Mouse (Mus musculus) neural tube, postnatal 0 days (tissue): ENCODE results near the gene Rps8. TPM values are rescaled to one million over a fixed set of nuclear protein-coding genes. Genes with fewer than 3 reads are reported as not detected.

ENCODE experiments used
- microRNA-seq: library from miRNA; unstranded; fragments of <30 nt; microRNA quantifications from one replicate; pipeline ENCODE4, GENCODE M21; 2016
- polyA plus RNA-seq: library from polyadenylated mRNA; unstranded; fragments of >200 nt; fragmentation: Nextera tagmentation; extraction: Ambion mirVana; gene quantifications from 2 replicates; pipeline ENCODE4 v1.2.1, GENCODE M21; 2015

Gene Rps8
- polyA plus RNA-seq = 492 and 499 TPM in 2 replicates

DNA sequence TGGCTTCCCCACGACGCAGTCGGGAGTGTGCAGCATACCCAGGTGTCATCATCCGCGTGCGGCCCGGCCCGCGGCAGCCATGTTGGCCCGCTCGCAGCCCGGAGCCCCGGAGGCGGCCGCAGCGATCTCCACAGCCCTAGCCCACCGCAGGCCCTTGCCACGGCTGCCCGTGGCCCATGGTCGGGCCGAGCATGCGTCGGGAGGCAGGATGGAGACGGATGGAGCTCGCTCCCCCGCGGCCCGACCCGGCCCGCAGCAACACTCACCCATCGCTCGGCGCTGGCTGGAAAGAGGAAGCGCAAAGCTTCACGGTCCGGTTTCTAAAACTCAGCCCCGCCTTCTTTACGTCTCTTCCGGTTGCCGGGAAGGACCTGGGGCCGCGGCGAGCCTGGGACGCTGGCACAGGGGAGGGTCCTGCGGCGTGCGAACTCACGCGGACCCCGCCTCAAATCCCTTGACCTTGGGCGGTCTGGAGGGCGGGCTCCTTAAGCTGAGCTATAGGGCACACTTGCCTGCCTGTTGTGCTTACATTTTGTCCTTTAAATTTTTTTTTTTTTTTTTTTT, at the start of gene Rps8:
Gene Rps8 (minus strand): TSS at position 452 of the 564 bp plus-strand sequence.

DNA sequence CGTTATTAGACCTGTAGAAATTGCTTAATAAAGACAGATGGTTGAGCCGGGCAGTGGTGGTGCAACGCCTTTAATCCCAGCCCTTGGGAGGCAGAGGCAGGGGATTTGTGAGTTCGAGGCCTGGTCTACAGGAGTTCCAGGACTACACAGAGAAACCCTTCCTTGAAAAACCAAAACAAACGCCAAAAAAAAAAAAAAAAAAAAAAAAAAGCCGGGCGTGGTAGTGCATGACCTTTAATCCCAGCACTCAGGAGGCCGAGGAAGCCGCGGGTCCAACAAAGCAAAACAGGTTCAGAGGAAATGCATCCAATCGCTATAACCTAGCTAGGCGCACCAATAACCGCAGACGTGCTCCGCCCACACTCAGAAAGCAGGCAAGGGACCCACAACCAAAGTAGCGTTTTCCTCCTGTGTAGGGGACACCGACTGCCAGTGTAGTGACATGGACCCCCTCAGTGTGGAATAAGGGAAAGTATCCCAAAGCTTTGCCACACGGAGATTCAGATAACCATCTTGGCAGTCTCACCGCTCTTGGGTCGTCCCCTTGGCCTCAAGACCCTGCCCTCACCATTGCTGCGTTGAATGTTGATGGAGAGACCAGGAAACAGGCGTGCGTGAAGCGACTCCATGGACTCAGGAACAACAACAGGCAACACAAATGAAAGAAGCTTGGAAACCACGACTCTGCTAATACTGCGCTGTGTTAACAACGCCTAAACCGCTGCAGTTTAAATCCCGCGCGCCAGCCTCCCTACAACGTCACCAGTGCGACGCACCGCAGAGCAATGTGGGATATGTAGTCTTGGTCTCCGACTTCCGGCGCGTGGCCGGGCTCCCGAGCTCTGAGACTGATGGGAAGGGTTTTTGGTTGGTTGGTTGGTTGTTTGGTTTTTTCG, 26.1 kb upstream of the Rps8 start, which contains the start of gene Kif2c:
Gene Kif2c (minus strand): TSS at position 777 of the 896 bp plus-strand sequence.

DNA sequence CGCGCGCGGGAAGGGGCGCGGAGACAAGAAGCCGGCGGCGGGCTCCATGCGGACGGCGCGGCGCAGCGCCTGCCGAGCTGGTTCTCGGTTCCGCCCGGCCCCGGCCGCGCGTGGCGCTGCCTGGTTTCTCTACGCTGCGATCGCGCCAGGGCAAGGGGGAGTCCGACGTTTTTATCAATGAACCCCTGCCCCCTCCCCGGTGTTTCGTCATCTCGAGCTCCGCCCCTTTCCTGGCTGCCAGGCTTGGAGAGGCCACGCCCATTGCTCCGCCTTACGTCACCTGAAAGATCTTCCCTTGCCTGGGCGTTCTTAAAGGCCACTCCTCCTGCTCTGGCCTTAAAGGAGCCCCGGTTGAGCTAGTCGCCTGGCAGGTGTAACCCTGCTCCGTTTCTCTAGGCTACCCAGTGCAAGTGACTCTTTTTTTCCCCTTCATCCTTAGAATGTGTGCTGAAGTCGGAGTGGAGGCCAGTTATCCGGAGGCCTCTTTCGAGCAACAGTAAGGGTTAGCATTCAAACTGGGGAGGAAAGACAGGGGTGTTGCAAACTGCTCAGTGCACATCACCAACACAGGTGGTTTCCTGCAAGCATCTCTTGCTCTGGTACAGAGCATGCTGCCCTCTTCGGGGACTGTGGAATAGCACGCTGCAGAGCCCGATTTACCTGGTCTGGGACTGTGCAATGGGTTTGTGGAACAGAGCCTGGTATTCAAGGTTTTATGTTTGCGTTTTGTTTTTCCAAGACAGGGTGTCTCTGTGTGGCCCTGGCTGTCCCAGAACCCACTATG, 22.0 kb downstream of the Rps8 start, which contains the start of gene Plk3:
Gene Plk3 (minus strand): TSS at position 147 of the 784 bp plus-strand sequence.

DNA sequence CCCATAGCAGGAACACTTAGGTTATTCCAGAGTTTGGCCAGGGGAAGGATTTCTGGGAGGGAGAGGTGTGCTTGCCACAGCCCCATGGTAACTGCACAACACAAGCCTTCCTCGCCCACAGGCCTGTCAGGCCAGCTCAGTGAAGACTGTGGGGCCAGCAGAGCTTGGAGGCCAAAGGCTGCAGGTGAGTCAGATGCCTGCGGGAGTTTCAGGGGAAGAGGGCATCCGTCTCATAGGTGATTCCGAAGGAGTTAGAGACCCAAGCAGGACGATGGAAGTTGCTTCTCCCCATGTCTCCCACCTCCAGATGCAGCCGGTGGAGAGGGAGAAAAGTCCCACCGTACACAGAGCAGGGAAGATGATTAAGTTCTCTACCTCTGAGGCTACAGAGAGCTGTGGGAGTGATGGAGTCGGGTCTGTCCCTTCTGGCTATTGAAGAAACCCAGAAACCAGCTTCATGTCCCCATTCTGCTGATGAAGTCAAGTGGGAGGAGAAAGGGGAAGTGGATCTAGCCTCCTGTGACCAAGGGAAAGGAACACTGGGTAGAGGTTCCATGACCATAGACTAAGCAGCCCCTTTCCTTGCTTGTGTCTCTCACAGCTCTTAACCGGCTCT, 29.3 kb downstream of the Rps8 start, which contains the start of gene Tctex1d4:
Gene Tctex1d4 (plus strand): TSS at position 120 of the 616 bp plus-strand sequence.

DNA sequence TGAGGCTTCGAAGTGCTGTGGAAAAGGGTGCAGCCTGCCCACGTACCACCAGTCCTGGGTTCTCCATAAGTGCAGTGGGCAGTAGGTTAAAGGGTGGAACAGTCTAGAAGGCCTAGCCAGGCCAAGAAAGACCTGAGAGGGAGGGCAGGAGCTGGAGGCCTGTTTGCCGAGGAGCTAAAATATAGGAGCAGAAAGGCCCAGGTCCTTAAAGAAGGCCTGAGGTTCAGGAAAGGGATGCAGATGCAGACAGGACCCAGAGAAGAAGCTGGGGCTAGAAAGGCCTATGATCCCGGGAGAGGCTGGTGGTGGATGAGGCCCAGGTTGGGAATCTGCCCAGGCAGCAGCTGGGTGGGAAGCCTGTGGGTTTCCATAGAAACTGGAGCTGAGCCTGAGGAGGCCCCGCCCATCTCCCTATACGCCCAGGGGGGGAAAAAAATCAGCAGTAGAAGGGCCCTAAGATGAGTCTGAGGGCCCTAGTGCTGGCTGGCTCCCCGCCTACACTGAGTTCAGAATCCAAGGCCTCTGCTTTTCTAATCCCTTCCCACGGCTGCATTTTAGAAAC, 30.6 kb downstream of the Rps8 start, which contains the start of gene Btbd19:
Gene Btbd19 (minus strand): TSS at position 378 of the 562 bp plus-strand sequence.

Small RNA genes within 50 kb of the gene (microRNA-seq; reads per million reads assigned to microRNA genes)
- not detected for gene Gm22398

Other genes with a start within 250 kb of the Rps8 start
- gene Urod, start 161.8 kb downstream of the Rps8 start, polyA plus RNA-seq = 57.6 and 61.8 TPM in 2 replicates
- gene Hectd3, start 160.9 kb downstream of the Rps8 start, polyA plus RNA-seq = 21.6 and 21.8 TPM in 2 replicates
- 53.6 and 55.6 TPM in 2 replicates for gene Eif2b3, start 136.8 kb downstream of the Rps8 start, polyA plus RNA-seq
- gene Ptch2, start 60.2 kb downstream of the Rps8 start, polyA plus RNA-seq = 3.8 and 5.5 TPM in 2 replicates
- gene Btbd19, start 30.5 kb downstream of the Rps8 start, polyA plus RNA-seq = 2.8 and 4.5 TPM in 2 replicates
- gene Tctex1d4, start 29.4 kb downstream of the Rps8 start, polyA plus RNA-seq = 0.46 and 0.71 TPM in 2 replicates
- gene Plk3, start 22.3 kb downstream of the Rps8 start, polyA plus RNA-seq = 31.4 and 31.5 TPM in 2 replicates
- gene Kif2c, start 26.4 kb upstream of the Rps8 start, polyA plus RNA-seq = 4.2 and 4.4 TPM in 2 replicates
- gene Tmem53, start 95.7 kb upstream of the Rps8 start, polyA plus RNA-seq = 10.1 and 12.2 TPM in 2 replicates
- 1.6 and 2.3 TPM in 2 replicates for gene Armh1, start 95.9 kb upstream of the Rps8 start, polyA plus RNA-seq